Mouse (Mus musculus): ENCODE data around the gene Efcab10.

Gene Efcab10

GRCm38 (mm10) chr12:33394804-33395623 is at the start of gene Efcab10:
Gene Efcab10, plus strand, starts transcription at chr12:33394854.
- peak; percentile 7 to 10 for DNase-seq

GRCm38 (mm10) chr12:33344970-33345772 is 49.5 kb upstream of the Efcab10 start:
- no peak for DNase-seq

GRCm38 (mm10) chr12:33345773-33346435 is 48.8 kb upstream of the Efcab10 start:
- no peak for DNase-seq

GRCm38 (mm10) chr12:33352671-33353070 is 42.0 kb upstream of the Efcab10 start:
- no peak for DNase-seq

GRCm38 (mm10) chr12:33358345-33358744 is 36.3 kb upstream of the Efcab10 start:
- DNase-seq = no peak

GRCm38 (mm10) chr12:33359209-33359608 is 35.4 kb upstream of the Efcab10 start:
- no peak for DNase-seq

GRCm38 (mm10) chr12:33359878-33360482 is 34.7 kb upstream of the Efcab10 start:
- DNase-seq = no peak

GRCm38 (mm10) chr12:33360729-33361128 is 33.9 kb upstream of the Efcab10 start:
- peak; percentile 38 to 50 for DNase-seq

- DNase-seq = no peak
Observed at GRCm38 (mm10) chr12:33364511-33364910, 30.1 kb upstream of the Efcab10 start.

- no peak for DNase-seq
Observed at GRCm38 (mm10) chr12:33365133-33365532, 29.5 kb upstream of the Efcab10 start.

GRCm38 (mm10) chr12:33369555-33369954 is 25.1 kb upstream of the Efcab10 start:
- DNase-seq = no peak

- peak; percentile 66 to 83 for DNase-seq
Observed at GRCm38 (mm10) chr12:33379624-33380445, 14.8 kb upstream of the Efcab10 start.

GRCm38 (mm10) chr12:33388842-33389241 is 5.8 kb upstream of the Efcab10 start:
- DNase-seq = peak; percentile 49 to 77

- DNase-seq = no peak
Observed at GRCm38 (mm10) chr12:33390844-33391560, 3.7 kb upstream of the Efcab10 start.

GRCm38 (mm10) chr12:33403265-33403693 is 8.6 kb downstream of the Efcab10 start:
- no peak for DNase-seq

GRCm38 (mm10) chr12:33404996-33405395 is 10.3 kb downstream of the Efcab10 start:
- no peak for DNase-seq

GRCm38 (mm10) chr12:33405398-33406026 is 10.9 kb downstream of the Efcab10 start:
- DNase-seq = no peak

- DNase-seq = no peak
Observed at GRCm38 (mm10) chr12:33411580-33412151, 17.0 kb downstream of the Efcab10 start.

GRCm38 (mm10) chr12:33424329-33424728 is 29.7 kb downstream of the Efcab10 start:
- DNase-seq = peak; percentile 24 to 57

- DNase-seq = no peak
Observed at GRCm38 (mm10) chr12:33427293-33427692, 32.6 kb downstream of the Efcab10 start.
